Mouse (Mus musculus): ENCODE data around the gene Kat2b. TPM values are rescaled to one million over a fixed set of nuclear protein-coding genes. Genes with fewer than 3 reads are reported as not detected.

Kat2b gene
- total and polyA plus RNA-seq, 3 experiments = 6.2 to 7.4 TPM; not detected in 1

DNA sequence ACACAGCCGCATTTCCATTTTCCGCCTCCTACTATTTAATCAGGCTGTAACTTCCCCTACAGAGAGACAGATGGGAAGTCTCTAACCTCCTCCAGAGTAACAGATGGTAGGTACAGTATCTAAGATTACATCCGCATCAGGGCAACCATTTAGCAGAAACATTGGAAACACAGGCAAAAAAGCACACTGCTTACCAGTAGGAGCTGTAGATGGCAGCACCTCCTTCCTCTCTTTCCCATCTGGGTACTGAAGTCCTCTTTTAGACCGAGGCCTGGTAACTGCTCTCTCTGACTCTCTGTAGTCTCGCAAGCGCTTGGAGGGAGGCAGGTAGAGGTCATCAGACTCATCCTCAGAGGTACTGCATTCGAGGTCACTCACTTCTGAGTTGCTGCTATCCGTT is 112.1 kb downstream of the Kat2b start:
- no peak overlapping the region for H3K4me3 ChIP-seq (ENCODE audit: control insufficient read depth in 1 of 2, insufficient read depth in 1 of 2, low read depth in 2 of 2, low read length in 2 of 2)
- H3K27me3 ChIP-seq (ENCODE audit: control insufficient read depth in 1 of 2, insufficient read depth in 2 of 2, low read length in 2 of 2) = no peaks in the 10 kb centered on the region
- peak; percentile 58 for DNase-seq (ENCODE audit: low read depth, low spot score)
- TF ChIP-seq CTCF (IDR thresholded peaks at IDR 0.05 in 2 of 3, conservative IDR thresholded peaks at IDR 0.05 in 1 of 3; ENCODE audit: control insufficient read depth in 1 of 3, insufficient read depth in 1 of 3, low read depth in 2 of 3, low read length in 3 of 3, poor library complexity in 1 of 3, severe bottlenecking in 1 of 3) (peak in 1 of 3 experiments; percentile 34; a peak in 2 of 6 replicates), RAD21 (IDR thresholded peaks at IDR 0.05; ENCODE audit: low read depth, low read length) (no peak; the same call in none of the 2 replicates), USF1 (IDR thresholded peaks at IDR 0.05; ENCODE audit: low read depth, low read length) (no peak), SMC3 (IDR thresholded peaks at IDR 0.05; ENCODE audit: low read depth, low read length) (no peak), POLR2A (IDR thresholded peaks at IDR 0.05; ENCODE audit: control insufficient read depth in 1 of 2, insufficient read depth in 1 of 2, low read depth in 1 of 2, low read length in 2 of 2, poor library complexity in 1 of 2) (no peak), ZC3H11A (IDR thresholded peaks at IDR 0.05; ENCODE audit: low read depth, low read length) (no peak), GABPA (IDR thresholded peaks at IDR 0.05; ENCODE audit: low read depth, low read length) (no peak), TAL1 (IDR thresholded peaks at IDR 0.05; ENCODE audit: low read length) (peak; percentile 63), ELF1 (IDR thresholded peaks at IDR 0.05; ENCODE audit: low read depth, low read length) (no peak)
- no peak overlapping the region for H3K9ac ChIP-seq (ENCODE audit: control insufficient read depth, low read depth, low read length, poor library complexity, severe bottlenecking)
- peaks cover 0 to 6% of the 10 kb centered on the region in 2 experiments; a peak in 2 of 4 replicates for H3K4me1 ChIP-seq (ENCODE audit: control insufficient read depth in 1 of 2, insufficient read depth in 2 of 2, low read length in 2 of 2)
- no peaks in the 10 kb centered on the region for H3K9me3 ChIP-seq (replicated peaks; ENCODE audit: insufficient read depth, low read length)
- H3K27ac ChIP-seq (ENCODE audit: control insufficient read depth, low read depth, low read length) = no peak overlapping the region
- peaks cover 20 to 26% of the 10 kb centered on the region in 2 experiments for H3K36me3 ChIP-seq (ENCODE audit: control insufficient read depth in 1 of 2, insufficient read depth in 2 of 2, low read length in 2 of 2)
- no peaks in the 10 kb centered on the region; the same call in 1 of the 2 replicates for H3K79me2 ChIP-seq (ENCODE audit: control insufficient read depth, insufficient read depth, low read length, poor library complexity)

DNA sequence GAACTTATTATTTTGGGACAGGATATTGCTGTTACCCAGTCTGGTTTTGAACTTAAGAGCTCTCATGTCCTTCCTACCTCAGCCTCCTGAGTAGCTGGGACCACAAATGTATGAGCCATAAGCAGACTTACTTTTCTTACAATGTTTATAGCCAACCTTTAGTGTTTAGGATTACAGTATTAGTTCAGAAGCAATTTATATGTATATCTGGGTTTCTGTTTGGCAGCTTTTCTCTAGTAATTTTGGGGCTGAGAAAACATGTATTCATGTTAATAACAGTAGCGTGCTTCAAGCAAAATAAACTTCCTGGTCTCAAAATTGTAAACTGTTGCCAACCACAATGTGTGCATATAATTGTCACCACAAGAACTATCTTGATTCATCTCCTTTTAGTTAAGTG is 121.7 kb downstream of the Kat2b start:
- Histone ChIP-seq H3K9ac (ENCODE audit: control insufficient read depth, low read depth, low read length, poor library complexity, severe bottlenecking) (peak overlapping the region; percentile 84), H3K27me3 (ENCODE audit: control insufficient read depth in 1 of 2, insufficient read depth in 2 of 2, low read length in 2 of 2) (no peaks in the 10 kb centered on the region), H3K9me3 (replicated peaks; ENCODE audit: insufficient read depth, low read length) (no peaks in the 10 kb centered on the region), H3K79me2 (ENCODE audit: control insufficient read depth, insufficient read depth, low read length, poor library complexity) (peaks cover 17% of the 10 kb centered on the region), H3K27ac (ENCODE audit: control insufficient read depth, low read depth, low read length) (peak overlapping the region; percentile 41; the same call in 1 of the 2 replicates), H3K4me1 (ENCODE audit: control insufficient read depth in 1 of 2, insufficient read depth in 2 of 2, low read length in 2 of 2) (peaks cover 7 to 9% of the 10 kb centered on the region in 2 experiments; a peak in 3 of 4 replicates), H3K4me3 (ENCODE audit: control insufficient read depth in 1 of 2, insufficient read depth in 1 of 2, low read depth in 2 of 2, low read length in 2 of 2) (peak overlapping the region; percentile 67 to 87), H3K36me3 (ENCODE audit: control insufficient read depth in 1 of 2, insufficient read depth in 2 of 2, low read length in 2 of 2) (peaks cover 6 to 17% of the 10 kb centered on the region in 2 experiments)
- TF ChIP-seq RAD21 (IDR thresholded peaks at IDR 0.05; ENCODE audit: low read depth, low read length) (no peak), TBP (IDR thresholded peaks at IDR 0.05; ENCODE audit: low read depth, low read length) (0 out of 2 replicates have a peak, but pooled peaks have one; percentile 33), POLR2AphosphoS5 (IDR thresholded peaks at IDR 0.05; ENCODE audit: borderline replicate concordance, low read depth, low read length) (no peak), CHD2 (IDR thresholded peaks at IDR 0.05; ENCODE audit: low read length) (no peak)
- DNase-seq (ENCODE audit: low read depth, low spot score) = peak; percentile 71

DNA sequence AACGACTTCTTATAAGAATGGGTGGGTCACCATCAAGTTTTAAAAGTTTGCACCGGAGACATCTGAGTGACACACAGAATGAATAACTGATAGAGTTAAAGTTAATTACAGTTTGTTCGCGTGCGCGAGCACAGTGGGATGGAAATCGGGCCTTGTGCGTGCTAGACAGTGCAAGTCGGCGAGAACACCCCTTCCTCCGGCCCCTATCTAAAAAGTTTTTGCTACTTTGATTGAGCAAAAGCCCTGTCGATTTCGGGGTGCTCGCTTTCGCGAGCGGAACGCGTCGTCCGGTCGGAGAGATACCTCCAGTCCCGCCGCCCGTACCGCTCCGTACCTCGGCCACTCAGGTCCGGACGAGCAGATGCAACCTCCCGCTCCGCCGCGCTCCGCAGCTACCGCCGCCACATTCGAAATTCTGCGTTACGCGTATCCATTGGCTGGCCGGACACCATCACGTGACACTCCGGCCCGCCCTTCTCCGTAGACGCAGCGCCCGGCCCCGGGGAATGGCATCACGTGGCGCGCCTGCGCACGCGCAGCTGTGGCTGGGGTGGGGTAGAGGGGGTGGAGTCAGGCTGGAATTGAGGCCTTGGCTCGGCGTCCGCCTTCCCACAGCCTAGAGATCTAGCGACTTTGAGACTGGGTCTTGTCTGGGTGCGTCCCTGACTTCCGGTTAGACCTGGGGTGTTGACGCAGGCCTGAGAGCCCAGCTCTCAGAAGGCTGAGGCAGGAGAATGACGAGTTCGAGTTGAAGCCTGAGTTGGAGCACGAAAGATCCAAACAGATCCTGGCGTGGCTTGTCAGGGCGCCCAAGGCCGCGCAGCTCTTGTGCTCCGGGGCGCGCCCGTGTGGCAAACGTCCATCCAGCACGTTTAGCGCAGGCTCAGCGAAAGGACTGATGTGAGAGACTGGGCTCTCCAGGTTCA is 122.5 kb downstream of the Kat2b start, which contains the start of gene Sgo1:
Sgo1 (minus strand) TSS at position 457 of the 926 bp plus-strand sequence.
- Histone ChIP-seq H3K4me1 (ENCODE audit: control insufficient read depth in 1 of 2, insufficient read depth in 2 of 2, low read length in 2 of 2) (peaks cover 7 to 9% of the 10 kb centered on the region in 2 experiments; a peak in 3 of 4 replicates), H3K9ac (ENCODE audit: control insufficient read depth, low read depth, low read length, poor library complexity, severe bottlenecking) (peak within 1 kb of the TSS; percentile 84), H3K36me3 (ENCODE audit: control insufficient read depth in 1 of 2, insufficient read depth in 2 of 2, low read length in 2 of 2) (peaks cover 4 to 17% of the 10 kb centered on the region in 2 experiments; a peak in 3 of 4 replicates), H3K27ac (ENCODE audit: control insufficient read depth, low read depth, low read length) (peak within 1 kb of the TSS; percentile 93), H3K27me3 (ENCODE audit: control insufficient read depth in 1 of 2, insufficient read depth in 2 of 2, low read length in 2 of 2) (no peaks in the 10 kb centered on the region), H3K4me3 (ENCODE audit: control insufficient read depth in 1 of 2, insufficient read depth in 1 of 2, low read depth in 2 of 2, low read length in 2 of 2) (peak within 1 kb of the TSS; percentile 70 to 87), H3K79me2 (ENCODE audit: control insufficient read depth, insufficient read depth, low read length, poor library complexity) (peaks cover 15% of the 10 kb centered on the region), H3K9me3 (replicated peaks; ENCODE audit: insufficient read depth, low read length) (no peaks in the 10 kb centered on the region)
- DNase-seq (ENCODE audit: low read depth, low spot score) = peak; percentile 97
- TF ChIP-seq JUND (IDR thresholded peaks at IDR 0.05; ENCODE audit: low read depth, low read length) = no peak
- no peak for TF ChIP-seq CHD1 (IDR thresholded peaks at IDR 0.05; ENCODE audit: low read depth, low read length)
- TF ChIP-seq GATA1 (IDR thresholded peaks at IDR 0.05; ENCODE audit: low read depth, low read length) = no peak
- TF ChIP-seq ZKSCAN1 (IDR thresholded peaks at IDR 0.05; ENCODE audit: low read depth, low read length) = no peak
- TF ChIP-seq TCF12 (IDR thresholded peaks at IDR 0.05; ENCODE audit: low read depth, low read length) = peak; percentile 26
- TF ChIP-seq GABPA (IDR thresholded peaks at IDR 0.05; ENCODE audit: low read depth, low read length) = no peak
- TF ChIP-seq MYC (IDR thresholded peaks at IDR 0.05; ENCODE audit: low read depth, low read length) = peak; percentile 37; the same call in 1 of the 2 replicates
- no peak; the same call in 1 of the 2 replicates for TF ChIP-seq KAT2A (conservative IDR thresholded peaks at IDR 0.05; ENCODE audit: low read depth, low read length)
- TF ChIP-seq MAFK (IDR thresholded peaks at IDR 0.05; ENCODE audit: borderline replicate concordance, low read depth, low read length) = no peak
- TF ChIP-seq POLR2A (IDR thresholded peaks at IDR 0.05; ENCODE audit: control insufficient read depth in 1 of 2, insufficient read depth in 1 of 2, low read depth in 1 of 2, low read length in 2 of 2, poor library complexity in 1 of 2) = peak; percentile 87 to 93
- TF ChIP-seq ETS1 (IDR thresholded peaks at IDR 0.05; ENCODE audit: low read depth, low read length) = 0 out of 2 replicates have a peak, but pooled peaks have one; percentile 24
- TF ChIP-seq POLR2AphosphoS5 (IDR thresholded peaks at IDR 0.05; ENCODE audit: borderline replicate concordance, low read depth, low read length) = no peak; the same call in 1 of the 2 replicates
- peak; percentile 86 for TF ChIP-seq SIN3A (IDR thresholded peaks at IDR 0.05; ENCODE audit: low read length)
- no peak; the same call in 1 of the 2 replicates for TF ChIP-seq BHLHE40 (IDR thresholded peaks at IDR 0.05; ENCODE audit: borderline replicate concordance, low read depth, low read length)

All from MEL (cell line).